Mouse (Mus musculus) MEL (cell line): ENCODE measurements around the gene Ptpn1. TPM values are rescaled to one million over a fixed set of nuclear protein-coding genes. Genes with fewer than 3 reads are reported as not detected.

Experiments used
- DNase-seq: peaks from one replicate; pipeline ENCODE4 v3.0.0; 2011; ENCODE audit warnings: low read depth, low spot score
- H3K27ac ChIP-seq: 2 replicates; pipeline ENCODE4 v1.5.1; 2012; ENCODE audit warnings: low read depth, mild to moderate bottlenecking, control low read depth, low read length, moderate library complexity; ENCODE audit not compliant: control insufficient read depth
- H3K27me3 ChIP-seq, 2 experiments: fragments of 150-350 bp in 1 of 2; sonication (generic) in 1 of 2; 2 replicates each; pipeline ENCODE4 v1.6.1; 2012; ENCODE audit warnings: low read length in 2 of 2, mild to moderate bottlenecking in 2 of 2, improper control_type of control experiment in 1 of 2, moderate library complexity in 1 of 2; ENCODE audit not compliant: insufficient read depth in 2 of 2, control insufficient read depth in 1 of 2
- H3K36me3 ChIP-seq, 2 experiments: 2 replicates each; pipeline ENCODE4 v1.6.1; 2012 to 2014; ENCODE audit warnings: low read length in 2 of 2, improper control_type of control experiment in 1 of 2, inconsistent platforms in 1 of 2, mild to moderate bottlenecking in 1 of 2; ENCODE audit not compliant: insufficient read depth in 2 of 2, control insufficient read depth in 1 of 2
- H3K4me1 ChIP-seq, 2 experiments: fragments of 150-350 bp in 1 of 2; sonication (generic) in 1 of 2; 2 replicates each; pipeline ENCODE4 v1.6.1; 2012; ENCODE audit warnings: low read length in 2 of 2, improper control_type of control experiment in 1 of 2, mild to moderate bottlenecking in 1 of 2; ENCODE audit not compliant: insufficient read depth in 2 of 2, control insufficient read depth in 1 of 2
- H3K4me3 ChIP-seq, 2 experiments: fragments of 150-350 bp in 1 of 2; sonication (generic) in 1 of 2; 2 replicates each; pipeline ENCODE4 v1.5.1; 2012; ENCODE audit warnings: low read depth in 2 of 2, low read length in 2 of 2, mild to moderate bottlenecking in 2 of 2, moderate library complexity in 2 of 2, control low read depth in 1 of 2, improper control_type of control experiment in 1 of 2; ENCODE audit not compliant: control insufficient read depth in 1 of 2, insufficient read depth in 1 of 2
- H3K79me2 ChIP-seq: 2 replicates; pipeline ENCODE4 v1.6.1; 2012; ENCODE audit warnings: mild to moderate bottlenecking, low read length, moderate library complexity; ENCODE audit not compliant: control insufficient read depth, poor library complexity, insufficient read depth
- H3K9ac ChIP-seq: 2 replicates; pipeline ENCODE4 v1.6.1; 2012; ENCODE audit warnings: low read depth, mild to moderate bottlenecking, control low read depth, low read length, moderate library complexity; ENCODE audit not compliant: control insufficient read depth, poor library complexity, severe bottlenecking
- H3K9me3 ChIP-seq: fragments of 150-350 bp; sonication (generic); replicated peaks from 2 replicates; pipeline ENCODE4 v1.6.1; 2012; ENCODE audit warnings: mild to moderate bottlenecking, low read length, improper control_type of control experiment, moderate library complexity; ENCODE audit not compliant: insufficient read depth
- BHLHE40 ChIP-seq: IDR thresholded peaks from 2 replicates; pipeline ENCODE4 v1.6.1; 2012; ENCODE audit warnings: low read depth, mild to moderate bottlenecking, inconsistent platforms, low read length, improper control_type of control experiment, borderline replicate concordance
- CHD1 ChIP-seq: IDR thresholded peaks from 2 replicates; pipeline ENCODE4 v1.6.1; 2012; ENCODE audit warnings: low read depth, mild to moderate bottlenecking, inconsistent platforms, low read length, improper control_type of control experiment
- CTCF ChIP-seq, 3 experiments: IDR thresholded peaks in 2 of 3; conservative IDR thresholded peaks in 1 of 3; 2 replicates each; pipeline ENCODE4 v1.5.1; 2011 to 2012; ENCODE audit warnings: low read length in 3 of 3, low read depth in 2 of 3, mild to moderate bottlenecking in 2 of 3, improper control_type of control experiment in 1 of 3, inconsistent platforms in 1 of 3, mixed read lengths in 1 of 3, moderate library complexity in 1 of 3; ENCODE audit not compliant: control insufficient read depth in 1 of 3, insufficient read depth in 1 of 3, poor library complexity in 1 of 3, severe bottlenecking in 1 of 3
- ELF1 ChIP-seq: IDR thresholded peaks from 2 replicates; pipeline ENCODE4 v1.6.1; 2014; ENCODE audit warnings: low read depth, mild to moderate bottlenecking, inconsistent platforms, low read length, improper control_type of control experiment, moderate library complexity
- EP300 ChIP-seq, 2 experiments: IDR thresholded peaks; 2 replicates each; pipeline ENCODE4 v1.6.1; 2011; ENCODE audit warnings: improper control_type of control experiment in 2 of 2, low read length in 2 of 2, low read depth in 1 of 2, mild to moderate bottlenecking in 1 of 2
- GABPA ChIP-seq: IDR thresholded peaks from 2 replicates; pipeline ENCODE4 v1.6.1; 2012; ENCODE audit warnings: low read depth, mild to moderate bottlenecking, inconsistent platforms, low read length, improper control_type of control experiment, moderate library complexity
- GATA1 ChIP-seq: IDR thresholded peaks from 2 replicates; pipeline ENCODE4 v1.6.1; 2011; ENCODE audit warnings: low read depth, low read length, improper control_type of control experiment
- KAT2A ChIP-seq: conservative IDR thresholded peaks from 2 replicates; pipeline ENCODE4 v1.6.1; 2012; ENCODE audit warnings: low read depth, low read length, improper control_type of control experiment, inconsistent platforms
- MAFK ChIP-seq: IDR thresholded peaks from 2 replicates; pipeline ENCODE4 v1.6.1; 2011; ENCODE audit warnings: low read depth, mild to moderate bottlenecking, low read length, improper control_type of control experiment, borderline replicate concordance
- MAX ChIP-seq: IDR thresholded peaks from 2 replicates; pipeline ENCODE4 v1.6.1; 2011; ENCODE audit warnings: low read length, improper control_type of control experiment
- MAZ ChIP-seq: IDR thresholded peaks from 2 replicates; pipeline ENCODE4 v1.6.1; 2012; ENCODE audit warnings: low read depth, mild to moderate bottlenecking, inconsistent platforms, low read length, improper control_type of control experiment
- MYB ChIP-seq: IDR thresholded peaks from 2 replicates; pipeline ENCODE4 v1.6.1; 2011; ENCODE audit warnings: mild to moderate bottlenecking, low read depth, low read length, improper control_type of control experiment
- NELFE ChIP-seq: IDR thresholded peaks from 2 replicates; pipeline ENCODE4 v1.6.1; 2011; ENCODE audit warnings: low read depth, low read length, improper control_type of control experiment
- NRF1 ChIP-seq: IDR thresholded peaks from 2 replicates; pipeline ENCODE4 v1.6.1; 2014; ENCODE audit warnings: low read depth, mild to moderate bottlenecking, inconsistent platforms, low read length, improper control_type of control experiment, moderate library complexity; ENCODE audit not compliant: poor library complexity, insufficient read depth, severe bottlenecking
- POLR2AphosphoS5 ChIP-seq: IDR thresholded peaks from 2 replicates; pipeline ENCODE4 v1.6.1; 2012; ENCODE audit warnings: low read depth, borderline replicate concordance, mild to moderate bottlenecking, inconsistent platforms, low read length, moderate library complexity, mixed read lengths
- RAD21 ChIP-seq: IDR thresholded peaks from 2 replicates; pipeline ENCODE4 v1.6.1; 2011; ENCODE audit warnings: mild to moderate bottlenecking, low read depth, low read length, improper control_type of control experiment
- SIN3A ChIP-seq: IDR thresholded peaks from 2 replicates; pipeline ENCODE4 v1.6.1; 2012; ENCODE audit warnings: low read length, improper control_type of control experiment, inconsistent platforms
- TAL1 ChIP-seq: IDR thresholded peaks from 2 replicates; pipeline ENCODE4 v1.6.1; 2012; ENCODE audit warnings: mild to moderate bottlenecking, inconsistent platforms, low read length, moderate library complexity, mixed read lengths
- TCF12 ChIP-seq: IDR thresholded peaks from 2 replicates; pipeline ENCODE4 v1.6.1; 2014; ENCODE audit warnings: low read depth, mild to moderate bottlenecking, inconsistent platforms, low read length, improper control_type of control experiment, moderate library complexity
- UBTF ChIP-seq: IDR thresholded peaks from 2 replicates; pipeline ENCODE4 v1.6.1; 2012; ENCODE audit warnings: low read depth, mild to moderate bottlenecking, inconsistent platforms, low read length, improper control_type of control experiment, moderate library complexity, borderline replicate concordance; ENCODE audit not compliant: insufficient read depth
- USF1 ChIP-seq: IDR thresholded peaks from 2 replicates; pipeline ENCODE4 v1.6.1; 2014; ENCODE audit warnings: low read depth, mild to moderate bottlenecking, inconsistent platforms, low read length, improper control_type of control experiment, moderate library complexity
- USF2 ChIP-seq, 2 experiments: IDR thresholded peaks; 2 replicates each; pipeline ENCODE4 v1.6.1; 2011 to 2012; ENCODE audit warnings: improper control_type of control experiment in 2 of 2, low read length in 2 of 2, borderline replicate concordance in 1 of 2, inconsistent platforms in 1 of 2, low read depth in 1 of 2, mild to moderate bottlenecking in 1 of 2; ENCODE audit not compliant: insufficient read depth in 1 of 2
- polyA plus RNA-seq, 2 experiments: library from polyadenylated mRNA; stranded (reverse) in 1 of 2; unstranded in 1 of 2; fragments of >175 nt in 1 of 2; fragments of >200 nt in 1 of 2; gene quantifications; 2 replicates each; pipeline versions ENCODE4 v1.2.1 to v1.2.4; 2012; ENCODE audit warnings: low replicate concordance in 2 of 2, low read depth in 1 of 2; ENCODE audit not compliant: insufficient read length in 2 of 2, insufficient read depth in 1 of 2, missing spikeins in 1 of 2
- total RNA-seq: library from RNA; depleted of rRNA; stranded (reverse); fragments of 300-350 nt; gene quantifications from 2 replicates; pipeline ENCODE4 v1.2.3, GENCODE M21; 2012

Ptpn1 gene
- total and polyA plus RNA-seq, 3 experiments = 55.3 to 62.9 TPM; not detected in 1

- no peak overlapping the region for H3K27ac ChIP-seq
Observed at GRCm38 (mm10) chr2:167928002-167928526, 3.8 kb upstream of the Ptpn1 start.

GRCm38 (mm10) chr2:167928972-167929371 is 2.9 kb upstream of the Ptpn1 start:
- no peak for DNase-seq
- TF ChIP-seq TCF12 (no peak), GABPA (no peak), SIN3A (no peak), EP300 (IDR thresholded peaks at IDR 0.05; ENCODE audit: low read depth in 1 of 2, low read length in 2 of 2) (no peak), UBTF (no peak), NRF1 (no peak), USF2 (IDR thresholded peaks at IDR 0.05; ENCODE audit: borderline replicate concordance in 1 of 2, insufficient read depth in 1 of 2, low read depth in 1 of 2, low read length in 2 of 2) (no peak), TAL1 (no peak), USF1 (no peak), BHLHE40 (no peak), MAZ (no peak), KAT2A (no peak), CHD1 (no peak), NELFE (no peak)
- H3K9ac ChIP-seq = no peak overlapping the region
- H3K4me1 ChIP-seq = peaks cover 2 to 25% of the 10 kb centered on the region in 2 experiments; a peak in 3 of 4 replicates
- peaks cover 0 to 22% of the 10 kb centered on the region in 2 experiments; a peak in 2 of 4 replicates for H3K36me3 ChIP-seq
- H3K27me3 ChIP-seq = no peaks in the 10 kb centered on the region
- H3K79me2 ChIP-seq = peaks cover 21% of the 10 kb centered on the region
- H3K27ac ChIP-seq = no peak overlapping the region
- no peaks in the 10 kb centered on the region for H3K9me3 ChIP-seq
- no peak overlapping the region for H3K4me3 ChIP-seq

More at GRCm38 (mm10) chr2:167928002-167928526, 3.8 kb upstream of the Ptpn1 start:
- Histone ChIP-seq H3K4me3 (no peak overlapping the region), H3K9ac (no peak overlapping the region), H3K27me3 (no peaks in the 10 kb centered on the region), H3K4me1 (peaks cover 0 to 19% of the 10 kb centered on the region in 2 experiments; a peak in 2 of 4 replicates)
- no peak for DNase-seq
- TF ChIP-seq POLR2AphosphoS5 = no peak
- no peak for TF ChIP-seq NELFE
- TF ChIP-seq RAD21 = no peak
- no peak for TF ChIP-seq BHLHE40
- TF ChIP-seq ELF1 = no peak
- no peak for TF ChIP-seq MAX
- no peak for TF ChIP-seq GATA1
- TF ChIP-seq MYB = no peak
- no peak for TF ChIP-seq USF2 (IDR thresholded peaks at IDR 0.05; ENCODE audit: borderline replicate concordance in 1 of 2, insufficient read depth in 1 of 2, low read depth in 1 of 2, low read length in 2 of 2)
- TF ChIP-seq MAFK = no peak
- no peak for TF ChIP-seq MAZ
- TF ChIP-seq CTCF (IDR thresholded peaks at IDR 0.05 in 2 of 3, conservative IDR thresholded peaks at IDR 0.05 in 1 of 3; ENCODE audit: control insufficient read depth in 1 of 3, insufficient read depth in 1 of 3, low read depth in 2 of 3, low read length in 3 of 3, poor library complexity in 1 of 3, severe bottlenecking in 1 of 3) = no peak
- TF ChIP-seq GABPA = no peak
- TF ChIP-seq, all 39 proteins: peak for 0
- H3K79me2 ChIP-seq = peaks cover 12% of the 10 kb centered on the region
- peaks cover 0 to 13% of the 10 kb centered on the region in 2 experiments; a peak in 2 of 4 replicates for H3K36me3 ChIP-seq
- no peaks in the 10 kb centered on the region for H3K9me3 ChIP-seq
